Mouse (Mus musculus) limb, embryonic 14.5 days (tissue): Measurements from ENCODE around the gene Src. TPM values are rescaled to one million over a fixed set of nuclear protein-coding genes. Genes with fewer than 3 reads are reported as not detected.

Experiments
- ATAC-seq: fragments of 200-750 bp; cut with Nextera tagmentation; 2 replicates; pipeline ENCODE4 v1.8.0; 2017; ENCODE audit warnings: low read depth, moderate number of reproducible peaks, moderate TSS enrichment; ENCODE audit not compliant: low FRiP score
- DNase-seq: peaks from one replicate; pipeline ENCODE4 v3.0.0-alpha.2; 2015; ENCODE audit warnings: low spot score
- H3K27ac ChIP-seq: fragments of 300-500 bp; sonication (generic); replicated peaks from 2 replicates; pipeline ENCODE4 v1.5.1; 2014; ENCODE audit warnings: low read depth, mild to moderate bottlenecking, low read length, moderate library complexity, mixed read lengths
- H3K27me3 ChIP-seq: fragments of 300-500 bp; sonication (generic); 2 replicates; pipeline ENCODE4 v1.6.1; 2014; ENCODE audit warnings: low read length, mixed read lengths; ENCODE audit not compliant: control insufficient read depth, insufficient read depth
- H3K36me3 ChIP-seq: fragments of 300-500 bp; sonication (generic); 2 replicates; pipeline ENCODE4 v1.6.1; 2014; ENCODE audit warnings: mild to moderate bottlenecking, low read length, moderate library complexity, mixed read lengths; ENCODE audit not compliant: control insufficient read depth, insufficient read depth
- H3K4me1 ChIP-seq: fragments of 300-500 bp; sonication (generic); 2 replicates; pipeline ENCODE4 v1.6.1; 2014; ENCODE audit warnings: antibody characterized with exemption, low read length, mixed read lengths; ENCODE audit not compliant: control insufficient read depth, insufficient read depth
- H3K4me2 ChIP-seq: fragments of 300-500 bp; sonication (generic); replicated peaks from 2 replicates; pipeline ENCODE4 v1.6.1; 2014; ENCODE audit warnings: low read depth, mild to moderate bottlenecking, low read length, moderate library complexity; ENCODE audit not compliant: severe bottlenecking
- H3K4me3 ChIP-seq: fragments of 300-500 bp; sonication (generic); replicated peaks from 2 replicates; pipeline ENCODE4 v1.5.1; 2014; ENCODE audit warnings: low read length
- H3K9ac ChIP-seq: fragments of 300-500 bp; sonication (generic); 2 replicates; pipeline ENCODE4 v1.6.1; 2014; ENCODE audit warnings: mild to moderate bottlenecking, low read depth, low read length, moderate library complexity; ENCODE audit not compliant: severe bottlenecking
- H3K9me3 ChIP-seq: fragments of 300-500 bp; sonication (generic); 2 replicates; pipeline ENCODE4 v1.6.1; 2016; ENCODE audit warnings: low read length; ENCODE audit not compliant: control insufficient read depth
- POLR2A ChIP-seq: fragments of 200-500 bp; IDR thresholded peaks from 2 replicates; pipeline ENCODE4 v1.8.0; 2012; ENCODE audit warnings: inconsistent platforms, mild to moderate bottlenecking, moderate library complexity, borderline replicate concordance; ENCODE audit not compliant: insufficient read depth, insufficient read length; ENCODE audit errors: extremely low read depth
- WGBS: fragments of 180-500 bp; shearing (Covaris S2); extraction: QIAGEN DNeasy Blood & Tissue Kit; methylation state at CpG from one replicate; pipeline ENCODE4 v1.1.7; 2014; 5-methylcytosine and 5-hydroxymethylcytosine counted together
- polyA plus RNA-seq, 2 experiments: library from polyadenylated mRNA; depleted of rRNA in 1 of 2; stranded (reverse) in 1 of 2; unstranded in 1 of 2; fragments of >200 nt; fragmentation: Nextera tagmentation in 1 of 2; extraction: Ambion mirVana in 1 of 2; gene quantifications; 2 replicates each; pipeline versions ENCODE4 v1.2.1 to v1.2.3; 2012 to 2014

The Src gene
- polyA plus RNA-seq, 2 experiments, result 15.9 to 43.6 TPM

- no peak overlapping the region for H3K4me3 ChIP-seq
- H3K27ac ChIP-seq, result no peak overlapping the region
- DNase-seq (no peak), ATAC-seq (no peak)
- no peak for TF ChIP-seq POLR2A
- H3K9me3 ChIP-seq, result no peaks in the 10 kb centered on the region
- H3K4me1 ChIP-seq, result no peaks in the 10 kb centered on the region
- no peak overlapping the region for H3K9ac ChIP-seq
- no peaks in the 10 kb centered on the region for H3K36me3 ChIP-seq
- H3K4me2 ChIP-seq, result no peak overlapping the region
- 56% methylated on average over 7 of the region's 7 CpGs for WGBS
- no peaks in the 10 kb centered on the region for H3K27me3 ChIP-seq
These were observed 5.7 kb upstream of the Src start for GRCm38 (mm10) chr2:157412497-157412896.

GRCm38 (mm10) chr2:157417229-157417628 is 1.0 kb upstream of the Src start:
- Histone ChIP-seq H3K27ac (no peak overlapping the region), H3K9ac (no peak overlapping the region), H3K27me3 (no peaks in the 10 kb centered on the region), H3K4me3 (no peak overlapping the region), H3K4me1 (peaks cover 5% of the 10 kb centered on the region), H3K4me2 (no peak overlapping the region), H3K9me3 (no peaks in the 10 kb centered on the region), H3K36me3 (no peaks in the 10 kb centered on the region)
- no peak for DNase-seq
- WGBS, result 61% methylated on average over 6 of the region's 6 CpGs
- TF ChIP-seq POLR2A, result no peak
- no peak for ATAC-seq

DNA sequence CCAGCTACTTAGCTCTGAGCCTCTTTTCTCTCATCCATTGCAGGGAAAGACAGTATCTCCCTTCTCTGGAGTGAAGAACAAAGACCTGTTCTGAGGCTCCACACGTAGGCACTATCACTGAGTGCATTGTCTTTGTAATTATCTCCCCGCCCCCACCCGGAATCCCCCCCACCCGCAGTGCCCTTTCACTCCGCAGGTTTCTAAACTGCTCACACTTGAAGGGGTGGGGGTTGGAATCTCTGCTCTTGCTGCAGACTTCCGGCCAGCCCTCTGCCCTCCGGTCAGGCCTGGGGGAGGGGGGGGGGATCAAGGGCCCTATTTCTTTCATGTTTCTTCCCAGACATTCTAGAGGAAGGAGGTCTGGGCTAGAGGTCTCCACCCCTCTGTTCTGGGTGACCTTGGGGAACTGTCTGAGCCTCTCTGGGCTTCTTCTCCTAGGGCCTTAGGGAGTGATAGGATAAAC is 396 bp downstream of the Src start:
- H3K4me2 ChIP-seq, result no peak overlapping the region
- ATAC-seq, result no peak

GRCm38 (mm10) chr2:157419506-157419905 is 1.3 kb downstream of the Src start:
- Histone ChIP-seq H3K9ac (no peak overlapping the region), H3K9me3 (no peaks in the 10 kb centered on the region), H3K27ac (no peak overlapping the region), H3K4me3 (no peak overlapping the region), H3K4me2 (no peak overlapping the region), H3K4me1 (peaks cover 18% of the 10 kb centered on the region), H3K36me3 (no peaks in the 10 kb centered on the region), H3K27me3 (no peaks in the 10 kb centered on the region)
- no peak for TF ChIP-seq POLR2A
- DNase-seq (no peak), ATAC-seq (no peak)

More for the DNA sequence above, 396 bp downstream of the Src start:
- H3K9ac ChIP-seq, result no peak overlapping the region
- no peaks in the 10 kb centered on the region for H3K27me3 ChIP-seq
- no peak for TF ChIP-seq POLR2A
- no peak for DNase-seq
- H3K4me1 ChIP-seq, result peaks cover 17% of the 10 kb centered on the region
- 6% methylated on average over 7 of the region's 7 CpGs for WGBS
- no peak overlapping the region for H3K4me3 ChIP-seq
- H3K36me3 ChIP-seq, result no peaks in the 10 kb centered on the region
- no peaks in the 10 kb centered on the region for H3K9me3 ChIP-seq
- no peak overlapping the region for H3K27ac ChIP-seq

- Histone ChIP-seq H3K4me3 (no peak overlapping the region), H3K4me2 (no peak overlapping the region), H3K4me1 (peaks cover 25% of the 10 kb centered on the region), H3K9me3 (no peaks in the 10 kb centered on the region), H3K27ac (no peak overlapping the region), H3K36me3 (no peaks in the 10 kb centered on the region), H3K9ac (no peak overlapping the region), H3K27me3 (no peaks in the 10 kb centered on the region)
- ATAC-seq (no peak), DNase-seq (no peak)
- no peak for TF ChIP-seq POLR2A
- 84% methylated on average over 4 of the region's 4 CpGs for WGBS
These were observed 2.2 kb downstream of the Src start for GRCm38 (mm10) chr2:157420404-157420803.
